ENCODE assay signal across 8 mouse cellular contexts in genomic region chr3:108910303-108911080, GRCm38 (mm10). TPM values are rescaled to one million over a fixed set of nuclear protein-coding genes. Genes with fewer than 3 reads are reported as not detected.
DNase-seq lines count a peak whose midpoint lies in the region; ATAC-seq and TF ChIP-seq lines count a peak whose summit lies in the region.

No protein-coding gene starts in this region.

- no peak for ATAC-seq in forebrain, embryonic 16.5 days
- no peak for ATAC-seq in kidney, postnatal 0 days (replicated peaks; ENCODE audit: low FRiP score, low read depth)
- ATAC-seq in midbrain, embryonic 13.5 days, result no peak

- DNase-seq in heart, adult 2 months, result peak; percentile 9 to 27
- DNase-seq in heart, postnatal 25 days (ENCODE audit: low spot score), result no peak
- peak; percentile 15 for DNase-seq in kidney, postnatal 0 days (ENCODE audit: low spot score)
- peak; percentile 23 to 36 for DNase-seq in thymus, postnatal 36 days
- no peak for DNase-seq in testis, postnatal 10 days (ENCODE audit: low spot score)

- H3K36me3 ChIP-seq in heart, adult 2 months (ENCODE audit: control insufficient read depth, insufficient read depth, low read length), result peaks cover 22% of the 10 kb centered on the region
- H3K36me3 ChIP-seq in forebrain, embryonic 16.5 days (ENCODE audit: control insufficient read depth, insufficient read depth), result 0 out of 2 replicates have a peak, but pooled peaks cover 2% of the 10 kb centered on the region
- H3K36me3 ChIP-seq in kidney, postnatal 0 days (ENCODE audit: insufficient read depth, low read length), result peaks cover 5% of the 10 kb centered on the region; the same call in 1 of the 2 replicates
- H3K36me3 ChIP-seq in midbrain, embryonic 13.5 days, result peaks cover 14% of the 10 kb centered on the region

- H3K27me3 ChIP-seq in heart, adult 2 months (ENCODE audit: control insufficient read depth, insufficient read depth, low read length), result no peaks in the 10 kb centered on the region
- no peaks in the 10 kb centered on the region for H3K27me3 ChIP-seq in forebrain, embryonic 16.5 days (replicated peaks; ENCODE audit: control insufficient read depth, insufficient read depth, low read length)
- H3K27me3 ChIP-seq in kidney, postnatal 0 days (ENCODE audit: insufficient read depth, low read length), result no peaks in the 10 kb centered on the region
- H3K27me3 ChIP-seq in midbrain, embryonic 13.5 days, result no peaks in the 10 kb centered on the region

- peaks cover 7% of the 10 kb centered on the region for H3K4me1 ChIP-seq in heart, adult 2 months (ENCODE audit: control insufficient read depth, insufficient read depth, low read length)
- peaks cover 7% of the 10 kb centered on the region; the same call in 1 of the 2 replicates for H3K4me1 ChIP-seq in brown adipose tissue, adult 24 weeks (ENCODE audit: control insufficient read depth, insufficient read depth, insufficient read length, low read length)
- H3K4me1 ChIP-seq in forebrain, embryonic 16.5 days (replicated peaks; ENCODE audit: control insufficient read depth, insufficient read depth, low read length), result peaks cover 22% of the 10 kb centered on the region
- H3K4me1 ChIP-seq in kidney, postnatal 0 days (replicated peaks; ENCODE audit: insufficient read depth, low read length), result peaks cover 5% of the 10 kb centered on the region; the same call in 1 of the 2 replicates
- H3K4me1 ChIP-seq in midbrain, embryonic 13.5 days (replicated peaks), result peaks cover 27% of the 10 kb centered on the region

- intact Hi-C loops in heart, adult 2 months (cut with DNase I), result loop anchor here (1.0 to 10.0 kb wide), 5 partner anchors 53 to 346 kb away; partner anchors contain the start of genes Fam102b and Tmem167b
- intact Hi-C loops in heart, postnatal 25 days (cut with DNase I), result loop anchor here (5.0 kb wide), 1 partner anchor 152 kb away; no protein-coding TSS in a partner anchor

- TF ChIP-seq CTCF in heart, adult 2 months (IDR thresholded peaks at IDR 0.05), result no peak
- no peak for TF ChIP-seq CTCF in kidney, postnatal 0 days (IDR thresholded peaks at IDR 0.05; ENCODE audit: low read depth)

- peak overlapping the region; percentile 98 for H3K4me2 ChIP-seq in forebrain, embryonic 16.5 days (ENCODE audit: low read length)
- peak overlapping the region; percentile 79 for H3K4me2 ChIP-seq in kidney, postnatal 0 days (ENCODE audit: low read length)
- peak overlapping the region; percentile 99 for H3K4me2 ChIP-seq in midbrain, embryonic 13.5 days (replicated peaks)

- no peaks in the 10 kb centered on the region for H3K9me3 ChIP-seq in forebrain, embryonic 16.5 days (ENCODE audit: control insufficient read depth, low read length)
- no peaks in the 10 kb centered on the region for H3K9me3 ChIP-seq in kidney, postnatal 0 days (replicated peaks; ENCODE audit: low read length)
- H3K9me3 ChIP-seq in midbrain, embryonic 13.5 days, result no peaks in the 10 kb centered on the region

- peak overlapping the region; percentile 96 for H3K27ac ChIP-seq in heart, adult 2 months
- peak overlapping the region; percentile 97 for H3K27ac ChIP-seq in brown adipose tissue, adult 24 weeks (replicated peaks; ENCODE audit: low read depth, low read length)
- peak overlapping the region; percentile 97 for H3K27ac ChIP-seq in forebrain, embryonic 16.5 days (ENCODE audit: low read length)
- H3K27ac ChIP-seq in kidney, postnatal 0 days, result peak overlapping the region; percentile 98
- peak overlapping the region; percentile 97 for H3K27ac ChIP-seq in midbrain, embryonic 13.5 days

- peak overlapping the region; percentile 92 for H3K9ac ChIP-seq in heart, adult 2 months (ENCODE audit: low read depth, low read length)
- peak overlapping the region; percentile 87 for H3K9ac ChIP-seq in forebrain, embryonic 16.5 days (replicated peaks; ENCODE audit: low read depth, low read length)
- peak overlapping the region; percentile 91 for H3K9ac ChIP-seq in kidney, postnatal 0 days (ENCODE audit: low read depth, low read length)
- H3K9ac ChIP-seq in midbrain, embryonic 13.5 days (replicated peaks), result peak overlapping the region; percentile 92

- H3K79me2 ChIP-seq in heart, adult 2 months (replicated peaks; ENCODE audit: control insufficient read depth, insufficient read depth, low read length), result 0 out of 2 replicates have a peak, but pooled peaks cover 3% of the 10 kb centered on the region

- TF ChIP-seq EP300 in heart, adult 2 months (IDR thresholded peaks at IDR 0.05; ENCODE audit: insufficient read depth, low read depth, low read length), result no peak

- WGBS in heart, adult 2 months, result under 1% methylated on average over 32 of the region's 32 CpGs
- under 1% methylated on average over 30 of the region's 32 CpGs for WGBS in forebrain, embryonic 16.5 days
- WGBS in kidney, postnatal 0 days, result under 1% methylated on average over 32 of the region's 32 CpGs
- WGBS in midbrain, embryonic 13.5 days, result under 1% methylated on average over 32 of the region's 32 CpGs

- H3K4me3 ChIP-seq in heart, adult 2 months, result peak overlapping the region; percentile 98
- peak overlapping the region; percentile 86 for H3K4me3 ChIP-seq in brown adipose tissue, adult 24 weeks (ENCODE audit: insufficient read depth, low read depth, low read length)
- H3K4me3 ChIP-seq in forebrain, embryonic 16.5 days (replicated peaks; ENCODE audit: low read length), result peak overlapping the region; percentile 88
- peak overlapping the region; percentile 90 for H3K4me3 ChIP-seq in kidney, postnatal 0 days (replicated peaks; ENCODE audit: low read depth, low read length)
- peak overlapping the region; percentile 95 for H3K4me3 ChIP-seq in midbrain, embryonic 13.5 days (replicated peaks)

- no peak for TF ChIP-seq POLR2A in heart, adult 2 months (IDR thresholded peaks at IDR 0.05; ENCODE audit: insufficient read depth, low read depth, low read length)

RNA-seq across cellular contexts. Expression of gene Prpf38b, which starts 1.0 kb away (rescaled TPM):
- total RNA-seq in heart, adult 2 months (2021), result 10 to 100 TPM; 17.3 to 21.1 TPM
- 13.6 and 17.8 TPM in 2 replicates for polyA plus RNA-seq in heart, adult 2 months (2012; rRNA removed)
- total RNA-seq in heart, postnatal 25 days (2021), result 10 to 100 TPM; 18.8 to 20.6 TPM
- polyA plus RNA-seq in brown adipose tissue, adult 24 weeks (2012; ENCODE audit: insufficient read depth, insufficient read length, missing spikeins), result 35.9 and 75.7 TPM in 2 replicates
- polyA plus RNA-seq in forebrain, embryonic 16.5 days (2015; fragmentation: Nextera tagmentation; extraction: Ambion mirVana), result 59.0 and 66.5 TPM in 2 replicates
- polyA plus RNA-seq in kidney, postnatal 0 days (2015; fragmentation: Nextera tagmentation; extraction: Ambion mirVana), result 47.6 and 56.4 TPM in 2 replicates
- 67.1 and 72.2 TPM in 2 replicates for polyA plus RNA-seq in midbrain, embryonic 13.5 days (2015; fragmentation: Nextera tagmentation; extraction: Ambion mirVana)

RNA-seq across cellular contexts. Expression of gene Fndc7, which starts 20.7 kb away (rescaled TPM):
- total RNA-seq in heart, adult 2 months (2021), result under 1 TPM; 0.08 to 0.16 TPM
- 0.27 and 0.47 TPM in 2 replicates for polyA plus RNA-seq in heart, adult 2 months (2012; rRNA removed)
- total RNA-seq in heart, postnatal 25 days (2021), result under 1 TPM in 1 of 2 experiments, not detected in 1; 0.05 TPM
- polyA plus RNA-seq in brown adipose tissue, adult 24 weeks (2012; ENCODE audit: insufficient read depth, insufficient read length, missing spikeins), result 0.38 TPM in 1 of 2 replicates, not detected in the other
- not detected in 2 replicates for polyA plus RNA-seq in forebrain, embryonic 16.5 days (2015; fragmentation: Nextera tagmentation; extraction: Ambion mirVana)
- 0.04 TPM in 1 of 2 replicates, not detected in the other for polyA plus RNA-seq in kidney, postnatal 0 days (2015; fragmentation: Nextera tagmentation; extraction: Ambion mirVana)
- not detected in 2 replicates for polyA plus RNA-seq in midbrain, embryonic 13.5 days (2015; fragmentation: Nextera tagmentation; extraction: Ambion mirVana)

RNA-seq across cellular contexts. Expression of gene Henmt1, which starts 29.2 kb away (rescaled TPM):
- not detected for total RNA-seq in heart, adult 2 months (2021)
- polyA plus RNA-seq in heart, adult 2 months (2012; rRNA removed), result not detected in 2 replicates
- not detected for total RNA-seq in heart, postnatal 25 days (2021)
- polyA plus RNA-seq in brown adipose tissue, adult 24 weeks (2012; ENCODE audit: insufficient read depth, insufficient read length, missing spikeins), result not detected in 2 replicates
- polyA plus RNA-seq in forebrain, embryonic 16.5 days (2015; fragmentation: Nextera tagmentation; extraction: Ambion mirVana), result 1.2 and 1.7 TPM in 2 replicates
- 0.29 and 0.42 TPM in 2 replicates for polyA plus RNA-seq in kidney, postnatal 0 days (2015; fragmentation: Nextera tagmentation; extraction: Ambion mirVana)
- polyA plus RNA-seq in midbrain, embryonic 13.5 days (2015; fragmentation: Nextera tagmentation; extraction: Ambion mirVana), result 0.90 and 1.1 TPM in 2 replicates

RNA-seq across cellular contexts. Expression of gene Gm9857, which starts 29.8 kb away (rescaled TPM):
- not detected for total RNA-seq in heart, adult 2 months (2021)
- not detected in 2 replicates for polyA plus RNA-seq in heart, adult 2 months (2012; rRNA removed)
- not detected for total RNA-seq in heart, postnatal 25 days (2021)
- polyA plus RNA-seq in brown adipose tissue, adult 24 weeks (2012; ENCODE audit: insufficient read depth, insufficient read length, missing spikeins), result not detected in 2 replicates
- polyA plus RNA-seq in forebrain, embryonic 16.5 days (2015; fragmentation: Nextera tagmentation; extraction: Ambion mirVana), result 0.71 and 1.3 TPM in 2 replicates
- not detected in 2 replicates for polyA plus RNA-seq in kidney, postnatal 0 days (2015; fragmentation: Nextera tagmentation; extraction: Ambion mirVana)
- polyA plus RNA-seq in midbrain, embryonic 13.5 days (2015; fragmentation: Nextera tagmentation; extraction: Ambion mirVana), result 0.75 TPM in 1 of 2 replicates, not detected in the other

Comparison
In these comparisons a context has a peak if more than half of its experiments do, and no peak if none do; other contexts are left out.
1. DNase-seq: peak in heart, adult 2 months (2 of 2), kidney, postnatal 0 days (single experiment) and thymus, postnatal 36 days (2 of 2); none in heart, postnatal 25 days (single experiment) and testis, postnatal 10 days (single experiment).
2. Peak in every context shown above with its lines, with median percentiles within 50 percentile points of each other: H3K27ac ChIP-seq, H3K4me3 ChIP-seq, H3K9ac ChIP-seq and H3K4me2 ChIP-seq.